Mouse (Mus musculus): ENCODE measurements around the gene Brinp3. TPM values are rescaled to one million over a fixed set of nuclear protein-coding genes. Genes with fewer than 3 reads are reported as not detected.

Gene Brinp3
- total and polyA plus RNA-seq, 3 experiments, result 0.06 TPM; not detected in 2

DNA sequence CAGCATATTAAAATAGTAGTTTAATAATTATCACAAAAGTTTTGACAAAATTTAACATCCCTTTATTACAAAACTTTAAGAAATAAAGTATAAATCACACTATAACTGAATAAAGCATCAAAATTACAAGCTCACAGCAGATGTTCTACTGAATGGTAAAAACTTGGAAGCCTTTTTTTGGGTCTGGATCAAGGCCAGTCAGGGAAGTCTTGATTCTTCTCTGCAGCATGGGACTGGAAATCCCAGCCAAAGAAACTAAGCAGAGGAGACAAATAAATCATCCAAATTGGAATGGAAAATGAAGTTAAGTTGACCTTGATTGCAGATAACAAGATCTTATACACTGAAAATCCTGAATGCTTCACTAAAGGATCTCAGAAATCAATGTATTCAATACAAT is 298.3 kb downstream of the Brinp3 start:
- DNase-seq, result peak; percentile 23

DNA sequence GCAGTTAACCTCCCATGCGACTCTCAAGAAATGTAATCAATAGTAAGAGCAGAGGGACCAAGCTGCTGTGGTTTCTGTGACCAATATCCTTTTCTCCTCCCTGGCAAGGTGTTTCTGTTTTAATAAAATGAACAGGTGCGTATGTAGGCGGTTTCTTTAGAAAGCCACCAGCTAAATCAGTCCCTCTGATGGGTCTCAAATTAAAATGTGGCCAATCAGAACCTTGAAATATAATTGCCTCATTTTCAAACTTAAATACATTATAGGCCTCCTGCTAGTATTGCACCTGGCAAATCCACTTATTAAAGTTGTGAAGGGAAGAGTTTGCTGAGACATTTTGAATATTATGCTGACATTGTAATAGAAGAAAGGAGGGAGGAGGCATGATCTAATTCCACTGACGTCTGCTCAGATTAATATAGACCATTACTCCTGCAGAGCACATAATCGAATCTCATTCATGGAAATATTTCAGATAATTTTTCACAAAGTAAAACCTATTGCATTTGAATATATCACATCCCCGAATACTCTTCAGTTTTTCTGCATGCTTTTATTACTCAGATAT is 305.5 kb downstream of the Brinp3 start:
- DNase-seq, result no peak

DNA sequence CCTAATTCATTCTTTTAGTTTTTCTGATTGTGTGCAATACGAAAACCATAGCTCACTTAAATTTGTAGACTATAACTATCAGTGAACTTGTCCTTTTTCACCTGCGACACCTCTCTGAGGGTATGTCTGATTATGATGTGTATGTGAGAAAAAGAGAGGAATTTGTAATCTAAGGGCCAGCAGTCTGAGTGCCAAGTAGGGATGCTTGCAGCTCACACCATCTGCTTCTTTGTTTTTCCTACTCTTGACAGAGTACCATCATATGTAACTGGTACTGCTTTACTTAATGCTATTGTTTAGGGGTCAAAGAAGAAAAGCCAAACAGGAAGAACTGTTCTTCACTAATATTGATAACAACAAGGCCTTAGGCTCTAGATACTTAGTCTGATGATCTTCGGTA is 307.3 kb downstream of the Brinp3 start:
- DNase-seq, result no peak

DNA sequence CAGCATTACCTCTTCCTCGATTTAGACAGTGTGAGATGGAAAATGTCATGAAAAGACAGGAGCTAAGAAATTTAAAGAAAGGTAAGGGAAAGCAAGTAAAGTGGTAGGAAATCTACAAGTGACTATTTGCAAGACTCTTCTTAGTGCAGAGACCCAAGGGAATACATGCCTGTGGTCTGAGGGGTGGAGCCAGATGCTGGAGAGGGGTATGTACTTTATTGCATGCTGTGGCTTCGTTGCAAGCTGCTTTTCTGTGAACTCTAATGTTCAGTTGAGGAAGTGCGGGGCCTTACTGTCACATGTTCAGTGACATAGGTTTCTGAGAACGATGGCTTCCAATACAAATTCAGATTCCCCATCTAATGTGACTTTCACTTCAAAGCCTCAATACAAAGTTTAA is 313.2 kb downstream of the Brinp3 start:
- DNase-seq, result no peak

DNA sequence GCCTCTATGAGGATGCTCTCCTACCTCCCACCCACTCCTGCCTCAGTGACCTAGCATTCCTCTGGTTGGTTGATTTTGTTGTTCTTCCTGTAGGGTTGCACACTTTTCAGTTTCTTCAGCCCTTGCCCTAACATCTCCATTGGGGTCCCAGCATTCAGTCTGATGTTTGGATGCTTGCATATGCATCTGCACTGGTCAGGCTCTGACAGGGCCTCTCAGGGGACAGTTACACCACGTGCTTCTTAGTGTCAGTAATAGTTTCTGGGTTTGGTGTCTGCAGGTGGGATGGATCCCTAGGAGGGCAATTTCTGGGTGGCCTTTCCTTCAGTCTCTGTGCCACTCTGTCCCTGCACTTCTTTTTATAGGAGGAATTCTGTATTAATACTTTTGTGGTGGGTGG is 339.3 kb downstream of the Brinp3 start:
- DNase-seq, result no peak

DNA sequence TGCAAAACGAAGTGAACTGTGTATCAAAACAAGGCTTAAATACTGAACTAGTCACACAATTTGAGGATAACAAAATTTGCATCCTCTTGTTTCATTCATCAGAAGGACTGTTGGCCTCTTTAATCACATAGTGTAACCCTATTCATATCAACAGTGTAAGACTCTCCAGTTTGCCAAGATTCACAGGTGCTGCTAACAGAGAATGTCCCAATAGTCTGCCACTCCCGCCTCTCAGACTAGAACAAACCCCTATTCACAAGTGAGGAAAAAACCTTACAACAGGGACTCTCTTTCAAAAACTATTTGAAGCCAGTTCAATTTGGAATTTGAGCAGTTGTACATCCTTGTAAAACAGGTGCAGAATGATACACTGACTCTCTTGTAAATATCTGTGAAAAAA is 349.5 kb downstream of the Brinp3 start:
- DNase-seq, result no peak

DNA sequence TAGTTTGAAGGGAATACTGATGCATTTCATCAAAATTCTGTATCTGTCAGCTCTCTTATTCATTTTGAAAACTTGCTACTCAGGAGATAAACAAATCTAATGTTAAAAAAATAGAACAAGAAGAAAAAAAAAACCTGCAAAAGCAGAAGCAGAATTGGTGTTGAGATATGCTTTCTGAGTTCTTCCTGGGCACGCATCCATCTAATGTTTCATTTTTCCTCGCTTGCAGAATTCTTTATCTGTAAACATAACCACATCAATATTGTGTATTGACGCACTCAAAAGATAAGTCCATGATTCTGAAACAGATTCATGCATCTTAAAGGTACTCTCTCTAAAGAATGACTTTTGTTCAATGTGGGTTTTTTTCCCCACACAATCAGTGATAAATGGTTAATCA is 354.3 kb downstream of the Brinp3 start:
- no peak for DNase-seq

DNA sequence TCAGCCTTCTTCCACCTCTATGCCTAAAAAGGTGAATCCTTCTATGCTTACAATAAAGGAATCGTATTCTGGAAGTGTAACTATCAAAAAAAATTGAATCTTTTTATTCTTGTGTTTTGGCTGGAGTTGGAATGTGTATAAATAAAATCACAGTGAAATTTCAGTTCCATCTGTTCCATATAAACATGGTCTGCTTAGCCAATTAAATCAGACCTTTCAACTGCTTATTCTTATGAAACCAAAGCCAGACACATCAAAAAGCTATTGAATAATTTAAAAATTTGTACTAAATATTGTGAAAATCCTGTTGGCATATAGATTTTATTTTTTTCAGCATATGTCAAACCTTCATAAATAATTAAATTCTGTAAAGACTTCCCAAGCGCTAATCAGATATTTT is 355.6 kb downstream of the Brinp3 start:
- DNase-seq, result no peak

DNA sequence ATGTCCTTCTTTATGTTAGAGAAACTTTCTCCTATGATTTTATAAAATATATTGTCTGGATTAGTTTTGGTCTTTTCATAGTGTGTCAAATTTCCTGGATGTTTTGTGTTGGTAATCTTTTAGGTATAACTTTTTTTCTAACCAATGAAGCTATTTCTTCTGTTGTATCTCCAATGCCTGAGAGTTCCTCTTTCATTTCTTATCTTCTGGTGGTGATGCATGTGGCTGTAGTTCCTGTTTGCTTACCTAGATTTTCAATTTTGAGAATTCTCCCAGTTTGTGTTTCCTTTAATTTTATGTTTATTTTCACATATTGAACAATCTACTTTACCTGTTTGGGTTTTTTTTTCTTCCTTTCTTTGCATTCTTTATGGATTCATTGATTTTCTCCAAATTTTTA is 404.1 kb downstream of the Brinp3 start:
- DNase-seq, result no peak

DNA sequence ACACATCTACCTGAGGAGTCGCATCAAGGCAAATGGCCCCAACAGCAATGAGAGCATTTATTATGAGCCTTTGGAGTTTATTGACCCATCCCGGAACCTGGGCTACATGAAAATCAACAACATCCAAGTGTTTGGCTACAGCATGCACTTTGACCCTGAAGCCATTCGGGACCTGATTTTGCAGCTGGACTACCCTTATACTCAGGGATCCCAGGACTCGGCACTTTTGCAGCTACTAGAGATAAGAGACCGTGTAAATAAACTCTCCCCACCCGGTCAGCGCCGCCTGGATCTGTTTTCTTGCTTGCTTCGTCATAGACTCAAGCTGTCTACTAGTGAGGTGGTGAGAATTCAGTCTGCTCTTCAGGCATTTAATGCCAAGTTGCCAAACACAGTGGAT is 407.1 kb downstream of the Brinp3 start:
- no peak for DNase-seq

DNA sequence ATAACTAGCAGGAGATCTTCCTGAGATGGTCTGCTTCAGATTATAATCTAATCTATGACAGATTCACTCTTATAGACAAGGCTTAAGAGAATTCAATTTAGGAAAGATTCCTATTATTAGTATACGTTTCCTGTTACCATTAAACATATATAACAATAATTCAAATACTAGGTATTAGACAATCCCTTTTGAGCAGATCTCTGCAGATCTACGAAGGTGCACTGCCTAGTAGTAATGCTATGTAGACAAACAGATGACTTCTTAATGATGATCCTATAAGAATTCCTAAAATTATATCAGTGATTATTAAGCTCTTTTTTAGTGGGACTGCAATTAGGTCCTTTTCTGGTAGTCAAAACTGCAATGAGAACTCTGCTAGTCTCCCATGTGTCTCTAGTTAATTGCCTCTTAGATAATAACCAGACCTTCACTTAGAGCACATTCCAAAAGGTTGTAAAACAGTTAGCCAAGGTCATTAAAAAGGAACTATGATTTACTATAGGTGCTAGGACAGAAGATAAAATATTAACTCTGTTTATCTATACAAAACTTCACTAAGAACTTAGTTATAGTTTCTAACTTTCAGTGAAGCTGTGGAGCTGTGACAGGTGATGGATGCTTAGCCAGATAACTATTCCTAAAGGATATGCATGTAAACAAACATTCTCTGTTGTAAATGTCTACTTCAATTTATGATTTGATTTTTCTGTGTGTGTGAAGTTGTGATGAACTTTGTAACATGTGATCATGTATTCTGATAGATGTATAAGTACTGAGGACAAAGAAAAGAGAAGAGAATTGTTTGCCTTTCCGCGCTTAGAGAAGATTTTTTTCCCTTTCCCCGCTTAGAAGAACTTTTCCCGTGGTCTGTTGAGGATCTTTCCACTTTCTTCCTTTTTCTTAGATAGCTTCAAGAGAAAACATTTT is 445.2 kb downstream of the Brinp3 start:
- DNase-seq, result no peak
